Mouse (Mus musculus) midbrain, postnatal 0 days (tissue): Measurements from ENCODE around the gene Gng8. TPM values are rescaled to one million over a fixed set of nuclear protein-coding genes. Genes with fewer than 3 reads are reported as not detected.

Experiments
- ATAC-seq: fragments of 200-750 bp; cut with Nextera tagmentation; 2 replicates; pipeline ENCODE4 v1.8.0; 2017; ENCODE audit warnings: moderate number of reproducible peaks, mild to moderate bottlenecking, moderate TSS enrichment, moderate library complexity; ENCODE audit not compliant: low FRiP score
- DNase-seq: peaks from one replicate; pipeline ENCODE4 v3.0.0-alpha.2; 2015; ENCODE audit warnings: low spot score
- H3K27ac ChIP-seq: fragments of 300-500 bp; sonication (generic); 2 replicates; pipeline ENCODE4 v1.5.1; 2014; ENCODE audit warnings: low read depth, mild to moderate bottlenecking, low read length, mixed read lengths
- H3K27me3 ChIP-seq: fragments of 300-500 bp; sonication (generic); 2 replicates; pipeline ENCODE4 v1.6.1; 2014; ENCODE audit warnings: low read length, control low read depth, mixed read lengths; ENCODE audit not compliant: insufficient read depth
- H3K36me3 ChIP-seq: fragments of 300-500 bp; sonication (generic); 2 replicates; pipeline ENCODE4 v1.6.1; 2014; ENCODE audit warnings: low read length, control low read depth, mixed read lengths; ENCODE audit not compliant: insufficient read depth
- H3K4me1 ChIP-seq: fragments of 300-500 bp; sonication (generic); 2 replicates; pipeline ENCODE4 v1.6.1; 2014; ENCODE audit warnings: mild to moderate bottlenecking, control low read depth, antibody characterized with exemption, low read length, mixed read lengths; ENCODE audit not compliant: insufficient read depth
- H3K4me2 ChIP-seq: fragments of 300-500 bp; sonication (generic); 2 replicates; pipeline ENCODE4 v1.6.1; 2014; ENCODE audit warnings: low read depth, mild to moderate bottlenecking, low read length, mixed read lengths; ENCODE audit not compliant: poor library complexity, severe bottlenecking
- H3K4me3 ChIP-seq: fragments of 300-500 bp; sonication (generic); 2 replicates; pipeline ENCODE4 v1.5.1; 2014; ENCODE audit warnings: low read depth, mild to moderate bottlenecking, low read length, moderate library complexity
- H3K9ac ChIP-seq: fragments of 300-500 bp; sonication (generic); replicated peaks from 2 replicates; pipeline ENCODE4 v1.6.1; 2014; ENCODE audit warnings: mild to moderate bottlenecking, low read length, moderate library complexity, mixed read lengths; ENCODE audit not compliant: poor library complexity, severe bottlenecking
- H3K9me3 ChIP-seq: fragments of 300-500 bp; sonication (generic); 2 replicates; pipeline ENCODE4 v1.6.1; 2016; ENCODE audit warnings: low read length, control low read depth
- CTCF ChIP-seq: IDR thresholded peaks from 2 replicates; pipeline ENCODE4 v1.5.1; 2016; ENCODE audit warnings: antibody characterized with exemption, mild to moderate bottlenecking
- WGBS: fragments of 180-500 bp; shearing (Covaris S2); extraction: QIAGEN DNeasy Blood & Tissue Kit; methylation state at CpG from one replicate; pipeline ENCODE4 v1.1.7; 2014; 5-methylcytosine and 5-hydroxymethylcytosine counted together
- polyA plus RNA-seq: library from polyadenylated mRNA; unstranded; fragments of >200 nt; fragmentation: Nextera tagmentation; extraction: Ambion mirVana; gene quantifications from 2 replicates; pipeline ENCODE4 v1.2.1, GENCODE M21; 2015
- total RNA-seq: library from RNA; depleted of rRNA; stranded (reverse); fragments of >200 nt; gene quantifications from 2 replicates; pipeline ENCODE4 v1.2.3, GENCODE M21; 2014

Gene Gng8
- total and polyA plus RNA-seq, 2 experiments from 2014 or later: 5.2 to 15.9 TPM

DNA sequence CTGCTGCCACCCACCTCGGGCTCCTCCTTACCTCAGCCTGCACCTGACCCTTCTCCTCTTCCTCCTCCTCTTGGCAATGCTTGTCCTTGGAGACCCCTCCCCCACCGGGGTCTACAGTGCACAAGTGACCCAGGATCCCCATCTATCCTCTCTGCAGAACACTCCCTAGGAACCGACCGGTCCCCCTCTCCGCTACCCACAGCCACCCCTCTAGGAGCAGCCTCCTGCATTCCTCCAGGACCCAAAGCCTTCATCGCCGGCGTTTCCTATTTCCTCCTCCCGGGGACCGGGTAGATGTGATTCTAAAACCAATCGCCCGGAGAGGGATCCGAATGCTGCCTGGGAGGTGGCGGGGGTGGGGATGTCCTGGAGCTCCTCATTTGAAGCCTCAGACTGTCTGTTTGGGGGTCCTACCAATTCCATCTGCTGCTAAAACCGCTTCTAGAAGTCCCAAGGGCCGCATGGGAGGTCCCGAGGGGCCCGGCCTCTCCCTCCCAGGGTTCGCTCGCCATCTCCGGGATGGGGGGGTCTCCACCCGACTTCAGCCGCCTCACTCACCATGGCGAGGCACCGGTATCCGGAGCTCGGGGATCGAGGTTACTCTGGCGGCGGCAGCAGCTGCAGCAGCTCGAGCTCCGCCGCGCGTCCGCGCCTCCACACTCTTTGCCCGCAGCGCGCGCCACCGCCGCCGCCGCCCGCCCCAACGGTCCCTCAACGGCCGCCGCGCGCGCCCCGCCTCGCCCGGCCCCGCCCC, 31.9 kb downstream of the Gng8 start:
- WGBS: under 1% methylated on average over 28 of the region's 57 CpGs
- H3K9me3 ChIP-seq: no peaks in the 10 kb centered on the region
- H3K36me3 ChIP-seq: peaks cover 6% of the 10 kb centered on the region
- peak overlapping the region; percentile 95 for H3K4me2 ChIP-seq
- peak; percentile 3; the same call in 1 of the 2 replicates for ATAC-seq
- H3K27ac ChIP-seq: peak overlapping the region; percentile 98
- H3K9ac ChIP-seq: peak overlapping the region; percentile 97
- H3K4me1 ChIP-seq: peaks cover 9% of the 10 kb centered on the region; the same call in 1 of the 2 replicates
- TF ChIP-seq CTCF: no peak
- peak overlapping the region; percentile 92 for H3K4me3 ChIP-seq
- DNase-seq: peak; percentile 42
- H3K27me3 ChIP-seq: no peaks in the 10 kb centered on the region

DNA sequence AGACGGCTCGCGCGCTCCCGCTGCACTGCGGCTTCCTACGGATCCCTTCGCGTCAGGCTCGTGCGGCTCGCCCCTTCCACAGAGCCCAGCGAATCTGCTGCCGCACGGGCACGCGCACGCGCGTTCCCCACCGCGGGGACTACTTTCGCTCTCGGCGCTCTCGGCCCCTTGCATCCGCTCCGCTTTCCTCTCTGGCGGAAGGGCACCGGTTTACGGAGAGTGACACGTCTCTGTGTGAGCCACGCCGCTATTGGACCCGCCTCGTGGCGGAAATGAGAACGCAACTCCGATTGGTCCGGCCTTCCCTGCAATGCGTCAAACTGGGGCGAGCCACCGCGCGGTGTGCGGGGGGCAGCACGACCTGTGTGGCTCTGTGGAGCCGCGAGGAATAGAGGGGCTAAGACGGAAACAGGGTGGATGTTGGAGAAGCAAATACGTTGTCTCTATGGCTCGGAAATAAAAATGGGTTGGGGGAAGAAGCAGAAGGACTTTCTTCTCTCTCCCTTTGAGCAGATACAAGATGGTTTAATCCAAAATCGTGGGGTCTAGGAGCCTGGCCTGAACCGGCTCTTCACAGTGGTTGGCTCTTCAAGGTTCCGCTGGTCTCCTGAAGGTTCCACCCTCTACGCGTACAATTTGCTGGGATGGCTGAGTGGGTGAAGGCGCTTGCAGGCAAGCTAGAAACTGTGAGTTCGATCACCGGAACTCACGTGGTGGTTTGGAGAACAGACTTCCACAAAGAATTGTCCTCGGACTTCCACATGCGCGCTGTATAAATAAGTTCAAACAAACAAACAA, 32.6 kb downstream of the Gng8 start, which contains the start of gene Calm3:
Gene Calm3, minus strand, starts transcription at position 78 of the 798 bp plus-strand sequence.
- Histone ChIP-seq H3K9me3 (no peaks in the 10 kb centered on the region), H3K27ac (peak within 1 kb of the TSS; percentile 98), H3K4me2 (peak within 1 kb of the TSS; percentile 95), H3K4me1 (peaks cover 9% of the 10 kb centered on the region; the same call in 1 of the 2 replicates), H3K27me3 (no peaks in the 10 kb centered on the region), H3K9ac (peak within 1 kb of the TSS; percentile 97), H3K4me3 (peak within 1 kb of the TSS; percentile 92), H3K36me3 (peaks cover 2% of the 10 kb centered on the region; the same call in 1 of the 2 replicates)
- DNase-seq (peak; percentile 100), ATAC-seq (peak; percentile 90)
- WGBS: 2% methylated on average over 57 of the region's 64 CpGs
- TF ChIP-seq CTCF: peak; percentile 52

GRCm38 (mm10) chr7:16928341-16928740, 36.8 kb downstream of the Gng8 start:
- ATAC-seq (no peak), DNase-seq (no peak)
- no peaks in the 10 kb centered on the region for H3K36me3 ChIP-seq
- no peaks in the 10 kb centered on the region for H3K9me3 ChIP-seq
- H3K9ac ChIP-seq: no peak overlapping the region
- TF ChIP-seq CTCF: peak; percentile 19; the same call in 1 of the 2 replicates
- no peak overlapping the region for H3K4me2 ChIP-seq
- no peaks in the 10 kb centered on the region for H3K27me3 ChIP-seq
- H3K4me3 ChIP-seq: no peak overlapping the region
- no peak overlapping the region for H3K27ac ChIP-seq
- H3K4me1 ChIP-seq: no peaks in the 10 kb centered on the region
- 54% methylated on average over 2 of the region's 2 CpGs for WGBS

- ATAC-seq: no peak
- peak; percentile 84 for DNase-seq
- TF ChIP-seq CTCF: peak; percentile 87
- WGBS: 10% methylated on average over 1 of the region's 1 CpGs
- no peaks in the 10 kb centered on the region for H3K9me3 ChIP-seq
- H3K27me3 ChIP-seq: no peaks in the 10 kb centered on the region
- H3K9ac ChIP-seq: no peak overlapping the region
- peaks cover 4% of the 10 kb centered on the region; the same call in 1 of the 2 replicates for H3K4me1 ChIP-seq
- H3K27ac ChIP-seq: 0 out of 2 replicates have a peak overlapping the region, but pooled peaks have one; percentile 34
- H3K36me3 ChIP-seq: no peaks in the 10 kb centered on the region
- H3K4me2 ChIP-seq: no peak overlapping the region
- no peak overlapping the region for H3K4me3 ChIP-seq
Measured at GRCm38 (mm10) chr7:16930850-16931249, 39.3 kb downstream of the Gng8 start.

DNA sequence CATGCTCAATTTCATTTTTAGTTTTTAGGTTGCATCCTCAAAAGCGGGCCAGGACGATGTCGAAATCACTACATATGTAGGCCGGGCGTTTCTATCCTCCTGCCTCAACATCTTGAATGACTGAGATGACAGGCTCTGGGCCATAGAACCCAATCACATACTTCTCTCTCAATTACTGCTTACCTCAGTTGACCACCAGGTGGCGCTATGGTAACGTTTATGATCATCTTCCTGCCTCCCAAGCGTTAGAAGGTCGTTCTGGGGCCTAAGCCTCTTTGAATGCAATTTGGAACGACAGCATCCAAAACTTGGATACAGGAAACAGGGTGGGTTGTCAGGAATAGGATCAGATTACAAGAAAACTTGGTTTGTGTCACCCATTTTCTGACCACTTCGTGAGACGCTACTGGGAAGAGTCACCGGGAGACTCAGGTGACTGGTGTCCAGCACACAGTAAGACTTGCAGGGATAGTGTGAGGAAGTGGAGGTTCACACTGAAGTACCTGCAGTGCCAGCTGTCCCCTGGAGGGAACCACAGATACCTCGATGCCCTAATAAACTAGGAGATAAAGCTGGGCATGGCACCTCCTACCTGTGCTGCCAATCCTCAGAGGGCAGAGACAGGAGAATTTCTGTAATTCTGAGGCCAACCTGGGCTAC, 40.5 kb downstream of the Gng8 start:
- Histone ChIP-seq H3K36me3 (no peaks in the 10 kb centered on the region), H3K27me3 (no peaks in the 10 kb centered on the region), H3K9ac (no peak overlapping the region), H3K9me3 (no peaks in the 10 kb centered on the region), H3K27ac (peak overlapping the region; percentile 83), H3K4me3 (no peak overlapping the region), H3K4me1 (peaks cover 4% of the 10 kb centered on the region; the same call in 1 of the 2 replicates), H3K4me2 (no peak overlapping the region)
- 15% methylated on average over 14 of the region's 14 CpGs for WGBS
- peak; percentile 96 for TF ChIP-seq CTCF
- peak; percentile 95 for DNase-seq
- peak; percentile 65 for ATAC-seq
